In the genomic region with DNA sequence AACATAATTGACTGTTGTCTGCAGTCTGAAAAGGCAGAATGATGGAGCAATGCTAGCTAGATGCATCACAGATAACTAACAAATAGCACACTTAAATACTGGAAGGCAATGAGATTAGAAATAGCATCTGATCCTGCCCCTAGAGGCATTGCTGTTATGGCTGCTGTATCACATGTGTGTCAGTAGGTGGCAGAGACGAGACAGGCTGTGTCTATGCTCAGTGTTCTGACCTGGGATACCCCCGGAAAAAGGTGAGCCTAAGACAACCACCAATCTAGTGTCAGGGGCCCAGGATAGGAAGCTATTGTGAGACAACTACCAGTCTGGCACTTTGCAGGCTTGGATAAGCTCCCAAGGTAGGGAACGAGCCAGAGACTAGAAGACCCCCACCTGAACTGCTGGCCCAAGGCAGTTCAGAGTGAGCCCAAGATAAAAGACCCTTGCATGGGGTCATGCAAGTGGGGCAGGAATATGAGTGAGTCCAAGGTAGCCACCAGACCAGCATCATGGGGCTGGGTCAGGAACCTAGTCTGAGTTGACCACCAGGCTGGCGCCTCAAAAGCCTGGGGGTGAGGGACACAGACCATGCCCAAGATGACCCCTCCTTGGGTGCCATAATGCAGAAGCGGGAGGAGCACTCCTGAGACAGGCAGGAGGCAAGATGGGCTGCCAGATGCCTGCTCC, we compare ENCODE assay signal across 8 mouse cellular contexts. TPM values are rescaled to one million over a fixed set of nuclear protein-coding genes. Genes with fewer than 3 reads are reported as not detected.
DNase-seq lines count a peak whose midpoint lies in the region; ATAC-seq and TF ChIP-seq lines count a peak whose summit lies in the region.
"Had no signal": no experiment of that assay in that cellular context is flagged by ENCODE, and none has a peak within 500 bp of the region (broad histone marks: within the 10 kb centered on the region; RNA-seq: fewer than 3 reads in every experiment).

No protein-coding gene starts in this region.

- CTCF ChIA-PET in Patski (lab: Charles Lee): interaction anchor here (0.8 to 2.5 kb wide), 14 partner anchors 10 to 407 kb away, joined by 3 to 10 read pairs (median 4); no protein-coding TSS in a partner anchor

- no peaks in the 10 kb centered on the region for H3K27me3 ChIP-seq in E14TG2a.4 (ENCODE audit: insufficient read depth, low read length)
- H3K27me3 ChIP-seq in Patski: no peaks in the 10 kb centered on the region
- no peaks in the 10 kb centered on the region for H3K27me3 ChIP-seq in splenic B cell, adult 2 months (ENCODE audit: control insufficient read depth, insufficient read depth, low read length, poor library complexity, severe bottlenecking)

- peak; percentile 29 for DNase-seq in layer of hippocampus, adult 11-12 months (ENCODE audit: low spot score)
- DNase-seq in layer of hippocampus, postnatal 25 days (ENCODE audit: extremely low spot score in 1 of 2, low spot score in 1 of 2): no peak
- no peak for DNase-seq in Patski (ENCODE audit: low read depth, low spot score)
- DNase-seq in heart, postnatal 14 days: peak; percentile 16 to 48
- peak; percentile 14 for DNase-seq in left cerebral cortex, postnatal 4 days
- DNase-seq in splenic B cell, adult 2 months (ENCODE audit: low read depth, low spot score): peak; percentile 59

- POLR2A ChIA-PET in Patski (lab: Charles Lee): no interaction called here

- intact Hi-C loops in heart, postnatal 14 days (cut with DNase I): loop anchor here (2.0 to 10.0 kb wide), 2 partner anchors 134 to 904 kb away; no protein-coding TSS in a partner anchor
- intact Hi-C loops in left cerebral cortex, postnatal 4 days (cut with DNase I): loop anchor here (10.0 kb wide), 1 partner anchor 136 kb away; no protein-coding TSS in a partner anchor

- no peak for ATAC-seq in Patski

- H3K9me3 ChIP-seq in E14TG2a.4 (ENCODE audit: low read length): peaks cover 7% of the 10 kb centered on the region; the same call in 1 of the 2 replicates

- in situ Hi-C loops in Patski (cut with MboI; ENCODE audit: low pct_unique_long_range_greater_than_20kb): loop anchor here (5.0 to 25.0 kb wide), 2 partner anchors 134 to 911 kb away; no protein-coding TSS in a partner anchor

- H3K36me3 ChIP-seq in E14TG2a.4 (ENCODE audit: insufficient read depth, low read length): no peaks in the 10 kb centered on the region
- no peaks in the 10 kb centered on the region for H3K36me3 ChIP-seq in splenic B cell, adult 2 months (ENCODE audit: control insufficient read depth, insufficient read depth, low read length, poor library complexity, severe bottlenecking)

- no peak overlapping the region for H3K4me3 ChIP-seq in E14TG2a.4 (replicated peaks; ENCODE audit: low read length)

- TF ChIP-seq CTCF in E14TG2a.4 (conservative IDR thresholded peaks at IDR 0.05; ENCODE audit: low read length) (peak; percentile 79), Patski (IDR thresholded peaks at IDR 0.05) (peak; percentile 88)

- H3K4me1 ChIP-seq in E14TG2a.4 (replicated peaks; ENCODE audit: low read depth, low read length): peaks cover 24% of the 10 kb centered on the region

RNA-seq across cellular contexts. Expression of gene Eea1, which starts 41.8 kb away (rescaled TPM):
- total RNA-seq in layer of hippocampus, postnatal 25 days (2021): 10 to 100 TPM; 31.7 to 33.4 TPM
- polyA plus RNA-seq in Patski (2021): 20.2 TPM
- 10 to 100 TPM; 31.7 TPM for total RNA-seq in heart, postnatal 14 days (2021)
- total RNA-seq in left cerebral cortex, postnatal 4 days (2021): 10 to 100 TPM; 26.6 to 27.6 TPM

RNA-seq across cellular contexts. Expression of gene Gm33543, which starts 55.9 kb away (rescaled TPM):
- not detected for total RNA-seq in layer of hippocampus, postnatal 25 days (2021)
- polyA plus RNA-seq in Patski (2021): not detected
- total RNA-seq in heart, postnatal 14 days (2021): 1 to 10 TPM; 2.0 to 3.1 TPM
- not detected for total RNA-seq in left cerebral cortex, postnatal 4 days (2021)
- polyA plus RNA-seq: heart, embryonic 14.5 days had no signal

Comparison
In these comparisons a context has a peak if more than half of its experiments do, and no peak if none do; other contexts are left out.
1. DNase-seq: peak in layer of hippocampus, adult 11-12 months (single experiment), heart, postnatal 14 days (2 of 2), left cerebral cortex, postnatal 4 days (single experiment) and splenic B cell, adult 2 months (single experiment); none in layer of hippocampus, postnatal 25 days (0 of 2) and Patski (single experiment).